Mouse (Mus musculus) limb, embryonic 11.5 days (tissue): Measurements from ENCODE around the gene Dnase1l3. TPM values are rescaled to one million over a fixed set of nuclear protein-coding genes. Genes with fewer than 3 reads are reported as not detected.
"Not testable (repeated sequence)": the region's sequence is repeated elsewhere in the genome, so short reads cannot be mapped to it uniquely, and the experiment has no call there.

Source experiments
- ATAC-seq: fragments of 200-750 bp; cut with Nextera tagmentation; 2 replicates; pipeline ENCODE4 v1.8.0; 2017; ENCODE audit warnings: low read depth; ENCODE audit not compliant: insufficient number of reproducible peaks, low FRiP score, low TSS enrichment
- DNase-seq: peaks from one replicate; pipeline ENCODE4 v3.0.0-alpha.2; 2015; ENCODE audit warnings: low spot score
- H3K27ac ChIP-seq: fragments of 300-500 bp; sonication (generic); replicated peaks from 2 replicates; pipeline ENCODE4 v1.5.1; 2014; ENCODE audit warnings: low read depth, mild to moderate bottlenecking, low read length
- H3K27me3 ChIP-seq: fragments of 300-500 bp; sonication (generic); 2 replicates; pipeline ENCODE4 v1.6.1; 2014; ENCODE audit warnings: mild to moderate bottlenecking, low read length, mixed read lengths; ENCODE audit not compliant: control insufficient read depth, insufficient read depth
- H3K36me3 ChIP-seq: fragments of 300-500 bp; sonication (generic); 2 replicates; pipeline ENCODE4 v1.6.1; 2014; ENCODE audit warnings: mild to moderate bottlenecking, low read length, moderate library complexity, mixed read lengths; ENCODE audit not compliant: control insufficient read depth, insufficient read depth
- H3K4me1 ChIP-seq: fragments of 300-500 bp; sonication (generic); 2 replicates; pipeline ENCODE4 v1.6.1; 2014; ENCODE audit warnings: low read length, mixed read lengths; ENCODE audit not compliant: control insufficient read depth, insufficient read depth
- H3K4me2 ChIP-seq: fragments of 300-500 bp; sonication (generic); 2 replicates; pipeline ENCODE4 v1.6.1; 2014; ENCODE audit warnings: low read depth, mild to moderate bottlenecking, moderate library complexity; ENCODE audit not compliant: severe bottlenecking
- H3K4me3 ChIP-seq: fragments of 300-500 bp; sonication (generic); 2 replicates; pipeline ENCODE4 v1.5.1; 2014; ENCODE audit warnings: low read depth, low read length
- H3K9ac ChIP-seq: fragments of 300-500 bp; sonication (generic); 2 replicates; pipeline ENCODE4 v1.6.1; 2014; ENCODE audit warnings: mild to moderate bottlenecking, low read length
- H3K9me3 ChIP-seq: fragments of 300-500 bp; sonication (generic); 2 replicates; pipeline ENCODE4 v1.6.1; 2016; ENCODE audit warnings: low read length; ENCODE audit not compliant: control insufficient read depth
- WGBS: fragments of 180-500 bp; shearing (Covaris S2); extraction: QIAGEN DNeasy Blood & Tissue Kit; methylation state at CpG from one replicate; pipeline ENCODE4 v1.1.7; 2014; 5-methylcytosine and 5-hydroxymethylcytosine counted together
- polyA plus RNA-seq: library from polyadenylated mRNA; unstranded; fragments of >200 nt; fragmentation: Nextera tagmentation; extraction: Ambion mirVana; gene quantifications from 2 replicates; pipeline ENCODE4 v1.2.1, GENCODE M21; 2014

The Dnase1l3 gene
- polyA plus RNA-seq, 1 experiment from 2014 or later: 0.04 TPM

DNA sequence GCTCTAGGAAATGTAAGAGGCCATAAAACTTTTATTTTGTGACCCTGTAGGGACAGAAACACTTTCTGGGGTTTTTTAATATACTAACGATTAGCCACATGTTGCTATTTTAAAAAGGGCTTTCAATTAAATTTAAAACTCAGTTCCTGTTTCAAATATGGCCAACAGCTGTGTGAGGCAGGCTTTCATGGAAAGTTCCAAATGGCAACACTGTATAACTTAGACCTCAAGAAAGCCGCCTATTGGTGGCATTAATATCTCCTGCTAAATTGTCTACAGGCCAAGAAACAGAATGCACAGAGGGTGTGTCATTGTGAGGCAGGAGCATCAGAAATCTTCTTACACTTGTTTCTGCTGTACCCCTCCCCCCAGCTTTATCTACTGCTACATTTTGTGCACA, 13.1 kb upstream of the Dnase1l3 start:
- ATAC-seq (0 out of 2 replicates have a peak, but pooled peaks have one; percentile 35), DNase-seq (no peak)
- Histone ChIP-seq H3K4me3 (no peak overlapping the region), H3K4me1 (peaks cover 12% of the 10 kb centered on the region; the same call in 1 of the 2 replicates), H3K4me2 (no peak overlapping the region), H3K27me3 (0 out of 2 replicates have a peak, but pooled peaks cover 2% of the 10 kb centered on the region), H3K9me3 (no peaks in the 10 kb centered on the region), H3K36me3 (no peaks in the 10 kb centered on the region), H3K27ac (no peak overlapping the region), H3K9ac (no peak overlapping the region)
- WGBS: 38% methylated on average over 2 of the region's 2 CpGs

DNA sequence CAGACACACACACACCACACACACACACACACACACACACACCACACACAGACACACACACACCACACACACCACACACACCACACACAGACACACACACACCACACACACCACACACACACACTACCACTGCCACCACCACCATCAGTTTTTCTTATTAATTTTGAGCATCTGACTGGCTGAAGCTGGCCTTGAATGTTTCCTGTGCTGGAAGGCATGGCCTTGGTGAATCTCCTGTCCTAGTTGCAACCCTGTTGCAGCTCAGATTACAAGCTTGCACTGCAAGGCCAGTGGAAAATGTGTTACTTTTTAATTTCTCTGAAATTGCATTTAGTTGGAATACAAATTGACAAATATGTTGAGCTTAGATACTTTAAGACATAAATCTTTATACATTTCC, 12.7 kb upstream of the Dnase1l3 start:
- DNase-seq (no peak), ATAC-seq (0 out of 2 replicates have a peak, but pooled peaks have one; percentile 20)
- Histone ChIP-seq H3K27me3 (0 out of 2 replicates have a peak, but pooled peaks cover 2% of the 10 kb centered on the region), H3K4me3 (no peak overlapping the region), H3K9ac (no peak overlapping the region), H3K27ac (0 out of 2 replicates have a peak overlapping the region, but pooled peaks have one; percentile 30), H3K36me3 (no peaks in the 10 kb centered on the region), H3K4me1 (peaks cover 12% of the 10 kb centered on the region; the same call in 1 of the 2 replicates), H3K4me2 (no peak overlapping the region), H3K9me3 (no peaks in the 10 kb centered on the region)

DNA sequence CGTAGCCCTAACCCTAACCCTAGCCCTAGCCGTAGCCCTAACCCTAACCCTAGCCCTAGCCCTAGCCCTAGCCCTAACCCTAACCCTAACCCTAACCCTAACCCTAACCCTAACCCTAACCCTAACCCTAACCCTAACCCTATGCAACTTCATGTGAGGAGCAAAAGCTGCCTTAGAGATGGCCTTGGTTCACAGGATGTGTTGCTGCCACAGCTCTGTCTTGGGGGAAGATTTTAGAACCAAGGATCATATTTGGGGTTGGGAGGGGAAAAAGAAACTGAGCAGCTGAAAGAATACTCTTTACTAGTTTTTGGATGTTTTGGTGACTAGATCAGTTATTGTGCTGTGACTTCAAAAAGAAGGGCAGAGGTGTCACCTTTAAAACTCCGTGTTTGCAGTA, 11.7 kb upstream of the Dnase1l3 start:
- not testable (repeated sequence) for ATAC-seq, H3K9ac ChIP-seq, H3K4me2 ChIP-seq, H3K27me3 ChIP-seq, H3K4me3 ChIP-seq, DNase-seq, H3K36me3 ChIP-seq, H3K9me3 ChIP-seq, H3K27ac ChIP-seq
- peaks cover 12% of the 10 kb centered on the region; the same call in 1 of the 2 replicates for H3K4me1 ChIP-seq
- WGBS: 63% methylated on average over 3 of the region's 3 CpGs

DNA sequence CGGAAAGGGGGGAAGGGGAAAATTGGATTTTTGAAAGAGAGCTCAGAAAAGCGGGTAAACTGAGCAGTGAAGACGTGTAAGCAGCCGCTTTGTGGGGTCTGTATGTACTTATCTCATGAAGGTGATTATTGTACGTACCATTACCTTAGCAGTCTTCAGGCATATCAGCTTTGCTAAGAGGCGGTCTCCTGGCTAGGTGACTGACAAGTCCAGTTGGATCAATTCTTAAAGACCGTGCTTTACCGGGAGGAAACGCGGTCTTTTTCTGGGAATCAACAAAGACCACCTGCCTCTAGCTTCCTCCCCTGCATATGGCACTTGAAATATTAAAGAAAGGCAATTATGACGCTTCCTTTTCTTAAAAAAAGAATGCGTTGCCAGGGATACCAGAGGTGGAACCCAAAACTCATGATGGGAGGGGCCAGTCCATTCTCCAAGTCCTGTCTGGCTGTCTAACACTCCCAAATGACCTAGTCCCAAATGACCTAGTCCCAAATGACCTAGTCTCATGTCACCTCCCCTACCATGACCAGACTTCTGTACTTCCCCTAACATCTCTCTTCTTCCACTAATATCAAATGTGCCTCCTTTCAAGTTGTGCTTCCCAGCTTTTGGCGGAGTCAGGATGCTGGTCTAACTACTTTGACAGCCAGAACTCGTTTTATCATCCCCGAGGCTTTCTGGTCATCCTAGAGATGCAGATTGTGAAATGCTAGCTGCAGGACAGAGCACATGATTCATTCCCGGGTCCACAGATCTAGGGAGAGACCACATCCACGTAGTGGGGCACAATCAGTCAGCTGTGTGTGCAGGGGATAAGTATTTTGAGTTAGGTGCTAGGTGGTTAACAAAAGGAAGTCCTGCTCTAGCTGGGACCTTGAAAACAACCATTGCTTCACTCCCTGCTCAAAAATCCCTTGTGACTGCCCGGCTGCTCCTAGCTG, 9.6 kb upstream of the Dnase1l3 start:
- Histone ChIP-seq H3K4me3 (peak overlapping the region; percentile 47), H3K36me3 (no peaks in the 10 kb centered on the region), H3K27ac (no peak overlapping the region), H3K27me3 (peaks cover 14% of the 10 kb centered on the region), H3K4me1 (peaks cover 12% of the 10 kb centered on the region; the same call in 1 of the 2 replicates), H3K9ac (peak overlapping the region; percentile 7; the same call in 1 of the 2 replicates), H3K4me2 (peak overlapping the region; percentile 62), H3K9me3 (no peaks in the 10 kb centered on the region)
- ATAC-seq (no peak), DNase-seq (no peak)
- WGBS: 55% methylated on average over 18 of the region's 18 CpGs

DNA sequence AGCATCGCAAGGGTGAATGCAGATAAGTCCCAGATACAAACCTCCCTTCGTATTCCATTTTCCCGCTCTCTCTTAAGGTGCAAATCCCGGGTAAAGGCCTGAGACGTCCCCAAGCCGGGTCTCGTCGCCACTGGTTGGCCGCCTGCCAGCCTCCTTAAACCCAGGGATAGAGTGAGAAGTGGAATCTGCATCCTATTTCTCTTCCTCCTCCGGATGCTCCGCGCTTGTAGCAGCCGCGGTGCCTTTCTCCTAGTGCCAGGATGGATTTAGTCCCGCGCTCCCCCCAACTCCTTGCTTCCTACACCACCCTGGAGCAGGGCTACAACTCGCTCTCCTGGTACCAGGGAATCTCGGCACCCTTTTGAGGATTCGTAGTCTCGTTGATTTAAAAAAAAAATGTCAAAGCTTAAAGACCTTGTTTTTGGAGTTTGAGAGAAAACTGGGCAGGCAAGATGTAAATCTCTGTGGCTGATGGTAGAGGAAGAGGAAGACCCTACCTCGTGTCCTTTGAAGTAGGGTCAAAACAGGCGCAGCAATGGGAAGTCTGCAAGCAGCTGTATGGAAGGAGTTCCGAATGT, 8.8 kb upstream of the Dnase1l3 start:
- WGBS: 1% methylated on average over 23 of the region's 23 CpGs
- H3K4me3 ChIP-seq: peak overlapping the region; percentile 47
- ATAC-seq (no peak; the same call in 1 of the 2 replicates), DNase-seq (peak; percentile 70)
- peak overlapping the region; percentile 41 for H3K9ac ChIP-seq
- H3K27ac ChIP-seq: 0 out of 2 replicates have a peak overlapping the region, but pooled peaks have one; percentile 25
- H3K4me2 ChIP-seq: peak overlapping the region; percentile 62
- H3K27me3 ChIP-seq: peaks cover 14% of the 10 kb centered on the region
- peaks cover 10% of the 10 kb centered on the region; the same call in 1 of the 2 replicates for H3K4me1 ChIP-seq
- no peaks in the 10 kb centered on the region for H3K36me3 ChIP-seq
- no peaks in the 10 kb centered on the region for H3K9me3 ChIP-seq

DNA sequence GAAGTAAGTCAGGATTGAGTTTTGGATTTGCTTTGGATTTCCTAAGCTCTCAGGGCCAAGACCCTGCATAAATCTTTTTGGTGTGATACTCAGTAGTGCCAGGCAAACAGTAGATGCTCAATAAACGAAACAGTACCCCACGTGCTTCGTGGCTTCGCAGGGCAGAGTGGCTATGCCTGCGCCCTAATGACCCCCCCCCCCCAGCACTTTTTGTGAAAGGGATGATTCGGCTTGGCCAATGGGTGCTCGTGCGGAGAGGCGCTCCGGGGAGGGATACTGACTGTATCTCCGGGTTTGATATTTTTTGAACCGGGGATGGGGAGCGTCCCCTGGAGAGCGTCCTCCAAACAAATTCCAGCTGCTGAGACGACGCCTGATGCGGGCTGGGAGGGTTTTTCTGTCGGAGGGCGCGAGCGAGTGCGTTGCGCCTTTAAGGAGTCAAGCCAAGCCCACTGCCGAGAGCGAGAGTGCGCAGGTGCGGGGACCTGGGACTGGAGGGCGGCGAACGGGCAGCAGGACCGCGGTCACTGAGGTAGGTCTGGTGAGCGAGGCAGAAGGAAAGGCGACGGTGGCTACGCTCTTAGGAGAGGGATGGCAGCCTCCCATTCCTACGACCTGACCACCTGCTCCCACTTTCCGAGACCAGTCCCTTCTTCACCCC, 8.2 kb upstream of the Dnase1l3 start, which contains the start of gene Abhd6:
TSS of gene Abhd6 (plus strand) at position 471 of the 661 bp plus-strand sequence.
- peak; percentile 95 for DNase-seq
- Histone ChIP-seq H3K27ac (0 out of 2 replicates have a peak within 1 kb of the TSS, but pooled peaks have one; percentile 25), H3K27me3 (peaks cover 14% of the 10 kb centered on the region), H3K4me1 (peaks cover 4% of the 10 kb centered on the region; the same call in 1 of the 2 replicates), H3K9ac (peak within 1 kb of the TSS; percentile 41), H3K9me3 (no peaks in the 10 kb centered on the region), H3K4me3 (peak within 1 kb of the TSS; percentile 47), H3K4me2 (peak within 1 kb of the TSS; percentile 62), H3K36me3 (no peaks in the 10 kb centered on the region)
- ATAC-seq: peak; percentile 78
- WGBS: 1% methylated on average over 37 of the region's 38 CpGs

DNA sequence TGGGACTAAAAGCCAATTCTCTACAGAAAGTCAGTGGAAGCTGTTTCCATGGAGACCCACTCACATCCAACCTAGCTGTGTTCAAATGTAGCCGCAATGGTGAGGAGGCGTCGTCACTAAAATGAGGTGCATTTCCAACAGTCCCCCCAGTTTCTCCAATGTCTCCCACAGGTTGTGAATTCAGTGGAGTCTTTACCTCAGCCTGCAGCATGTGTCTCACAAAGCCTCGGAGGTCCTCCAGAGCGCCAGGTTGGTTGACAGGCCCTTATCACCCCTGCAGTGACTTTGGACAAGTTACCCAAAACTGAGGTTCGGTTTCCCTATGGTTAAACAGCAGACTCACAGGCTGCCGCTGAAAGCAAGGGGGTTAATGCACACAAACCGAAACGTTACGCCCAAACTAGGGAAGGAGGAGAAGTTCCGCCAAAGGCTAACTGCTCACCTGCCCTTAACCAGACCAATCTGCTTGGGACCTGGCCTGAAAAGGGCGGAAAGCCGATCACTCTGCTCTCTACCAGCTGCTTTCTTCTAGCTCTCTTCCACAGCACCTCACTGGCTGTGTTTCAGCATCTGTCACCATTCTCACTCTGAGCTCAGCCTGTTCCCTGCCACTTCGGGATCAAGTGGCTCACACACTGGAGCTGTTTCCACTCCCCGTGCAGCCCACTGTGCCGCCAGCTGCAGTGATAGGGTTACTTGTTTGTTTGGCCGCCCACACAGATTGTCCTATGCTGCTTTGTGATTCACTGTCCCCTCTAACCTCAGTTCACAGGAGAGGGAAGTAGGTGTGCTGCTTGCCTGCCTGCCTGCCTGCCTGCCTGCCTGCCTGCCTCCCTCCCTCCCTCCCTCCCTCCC, 6.7 kb upstream of the Dnase1l3 start:
- no peaks in the 10 kb centered on the region for H3K36me3 ChIP-seq
- H3K27ac ChIP-seq: no peak overlapping the region
- H3K9ac ChIP-seq: no peak overlapping the region
- H3K4me3 ChIP-seq: no peak overlapping the region
- peak; percentile 41 for DNase-seq
- H3K27me3 ChIP-seq: peaks cover 14% of the 10 kb centered on the region
- H3K4me1 ChIP-seq: peaks cover 3% of the 10 kb centered on the region; the same call in 1 of the 2 replicates
- 19% methylated on average over 17 of the region's 17 CpGs for WGBS
- H3K9me3 ChIP-seq: no peaks in the 10 kb centered on the region
- ATAC-seq: no peak
- H3K4me2 ChIP-seq: no peak overlapping the region
